Mouse (Mus musculus) ES-Bruce4 (cell line): ENCODE data around the gene Thada. TPM values are rescaled to one million over a fixed set of nuclear protein-coding genes. Genes with fewer than 3 reads are reported as not detected.

Experiments
- H3K27ac ChIP-seq: 2 replicates; pipeline ENCODE4 v1.5.1; 2012; ENCODE audit warnings: low read length, inconsistent platforms; ENCODE audit not compliant: insufficient read depth
- H3K27me3 ChIP-seq: 2 replicates; pipeline ENCODE4 v1.6.1; 2012; ENCODE audit warnings: mild to moderate bottlenecking, low read length, inconsistent platforms; ENCODE audit not compliant: control insufficient read depth, poor library complexity, insufficient read depth, severe bottlenecking
- H3K36me3 ChIP-seq: 2 replicates; pipeline ENCODE4 v1.6.1; 2012; ENCODE audit warnings: inconsistent platforms, mild to moderate bottlenecking, low read length, moderate library complexity; ENCODE audit not compliant: control insufficient read depth, poor library complexity, insufficient read depth, severe bottlenecking
- H3K4me1 ChIP-seq: one replicate; pipeline ENCODE4 v1.8.1; 2011; ENCODE audit warnings: low read length; ENCODE audit not compliant: control insufficient read depth, insufficient read depth
- H3K4me3 ChIP-seq: 2 replicates; pipeline ENCODE4 v1.5.1; 2011; ENCODE audit warnings: low read depth, mild to moderate bottlenecking, low read length
- H3K9ac ChIP-seq: 2 replicates; pipeline ENCODE4 v1.6.1; 2012; ENCODE audit warnings: low read depth, mild to moderate bottlenecking, inconsistent platforms; ENCODE audit not compliant: poor library complexity, severe bottlenecking
- H3K9me3 ChIP-seq: replicated peaks from 2 replicates; pipeline ENCODE4 v1.6.1; 2012; ENCODE audit warnings: mild to moderate bottlenecking, low read length, inconsistent platforms; ENCODE audit not compliant: control insufficient read depth, poor library complexity, insufficient read depth, severe bottlenecking
- CTCF ChIP-seq: IDR thresholded peaks from one replicate; pipeline ENCODE4 v1.8.1; 2011; ENCODE audit warnings: low read depth, low read length
- EP300 ChIP-seq: IDR thresholded peaks from 2 replicates; pipeline ENCODE4 v1.6.1; 2011; ENCODE audit warnings: low read depth, low read length; ENCODE audit not compliant: insufficient read depth
- POLR2A ChIP-seq: IDR thresholded peaks from one replicate; pipeline ENCODE4 v1.8.1; 2011; ENCODE audit warnings: low read length; ENCODE audit not compliant: insufficient read depth
- polyA plus RNA-seq: library from polyadenylated mRNA; stranded (reverse); fragments of >200 nt; gene quantifications from 2 replicates; pipeline ENCODE4 v1.2.4, GENCODE M21; 2011; ENCODE audit warnings: low read depth; ENCODE audit not compliant: missing spikeins, insufficient read depth, insufficient read length

The Thada gene
- polyA plus RNA-seq, 1 experiment, result 38.0 TPM

DNA sequence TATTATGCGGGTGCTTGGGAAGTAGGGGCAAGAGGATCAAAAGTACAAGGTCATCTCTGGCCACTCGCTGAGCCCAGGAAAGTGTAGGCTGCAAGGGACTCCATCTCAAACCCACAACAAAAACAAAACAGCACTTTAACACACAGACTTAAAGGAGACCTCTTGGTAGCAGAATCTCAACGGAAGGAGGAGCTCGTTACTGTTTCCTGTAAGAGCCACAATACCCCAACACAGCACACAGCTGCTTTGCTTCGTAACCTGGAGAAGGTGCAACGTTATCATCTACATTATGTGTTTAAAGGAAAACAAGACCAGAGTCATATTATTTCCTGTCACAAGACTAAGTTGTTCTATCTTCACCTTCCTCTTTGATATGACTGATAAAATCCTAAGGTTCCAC, 135.5 kb downstream of the Thada start:
- H3K36me3 ChIP-seq, result peaks cover 6% of the 10 kb centered on the region; the same call in 1 of the 2 replicates
- no peak for TF ChIP-seq EP300
- no peak for TF ChIP-seq POLR2A
- TF ChIP-seq CTCF, result no peak

GRCm38 (mm10) chr17:84329906-84330470, 136.0 kb downstream of the Thada start:
- Histone ChIP-seq H3K4me1 (no peaks in the 10 kb centered on the region), H3K9me3 (no peaks in the 10 kb centered on the region), H3K36me3 (0 out of 2 replicates have a peak, but pooled peaks cover 4% of the 10 kb centered on the region), H3K4me3 (no peak overlapping the region), H3K9ac (no peak overlapping the region), H3K27ac (no peak overlapping the region), H3K27me3 (no peaks in the 10 kb centered on the region)
- TF ChIP-seq CTCF (no peak), EP300 (no peak), POLR2A (no peak)

More for the DNA sequence above, 135.5 kb downstream of the Thada start:
- H3K9me3 ChIP-seq, result no peaks in the 10 kb centered on the region
- H3K27ac ChIP-seq, result no peak overlapping the region
- no peaks in the 10 kb centered on the region for H3K27me3 ChIP-seq
- no peaks in the 10 kb centered on the region for H3K4me1 ChIP-seq
- H3K4me3 ChIP-seq, result no peak overlapping the region
- no peak overlapping the region for H3K9ac ChIP-seq

DNA sequence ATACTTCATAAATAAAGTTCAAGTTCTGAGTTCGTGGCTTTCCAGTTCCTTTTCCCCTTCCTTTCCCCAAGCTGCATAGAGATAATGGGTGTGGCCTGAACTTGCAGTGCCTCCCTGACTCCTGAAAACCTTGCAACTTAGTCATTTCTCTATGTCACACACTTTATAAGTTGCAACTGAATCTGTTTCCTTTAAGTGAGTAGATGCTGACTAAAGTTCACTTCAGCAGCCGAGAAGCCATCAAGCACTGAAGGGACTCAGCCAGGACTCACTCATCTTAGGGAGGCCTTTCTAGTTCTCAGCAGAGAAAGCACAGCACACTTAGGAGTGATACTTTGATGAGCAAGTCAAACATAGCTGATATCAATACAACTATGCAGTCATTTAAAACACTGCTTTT, 137.5 kb downstream of the Thada start:
- H3K36me3 ChIP-seq, result 0 out of 2 replicates have a peak, but pooled peaks cover 2% of the 10 kb centered on the region
- no peaks in the 10 kb centered on the region for H3K9me3 ChIP-seq
- H3K4me3 ChIP-seq, result no peak overlapping the region
- no peak overlapping the region for H3K9ac ChIP-seq
- no peaks in the 10 kb centered on the region for H3K4me1 ChIP-seq
- no peaks in the 10 kb centered on the region for H3K27me3 ChIP-seq
- TF ChIP-seq CTCF, result no peak
- no peak for TF ChIP-seq EP300
- TF ChIP-seq POLR2A, result no peak
- no peak overlapping the region for H3K27ac ChIP-seq

DNA sequence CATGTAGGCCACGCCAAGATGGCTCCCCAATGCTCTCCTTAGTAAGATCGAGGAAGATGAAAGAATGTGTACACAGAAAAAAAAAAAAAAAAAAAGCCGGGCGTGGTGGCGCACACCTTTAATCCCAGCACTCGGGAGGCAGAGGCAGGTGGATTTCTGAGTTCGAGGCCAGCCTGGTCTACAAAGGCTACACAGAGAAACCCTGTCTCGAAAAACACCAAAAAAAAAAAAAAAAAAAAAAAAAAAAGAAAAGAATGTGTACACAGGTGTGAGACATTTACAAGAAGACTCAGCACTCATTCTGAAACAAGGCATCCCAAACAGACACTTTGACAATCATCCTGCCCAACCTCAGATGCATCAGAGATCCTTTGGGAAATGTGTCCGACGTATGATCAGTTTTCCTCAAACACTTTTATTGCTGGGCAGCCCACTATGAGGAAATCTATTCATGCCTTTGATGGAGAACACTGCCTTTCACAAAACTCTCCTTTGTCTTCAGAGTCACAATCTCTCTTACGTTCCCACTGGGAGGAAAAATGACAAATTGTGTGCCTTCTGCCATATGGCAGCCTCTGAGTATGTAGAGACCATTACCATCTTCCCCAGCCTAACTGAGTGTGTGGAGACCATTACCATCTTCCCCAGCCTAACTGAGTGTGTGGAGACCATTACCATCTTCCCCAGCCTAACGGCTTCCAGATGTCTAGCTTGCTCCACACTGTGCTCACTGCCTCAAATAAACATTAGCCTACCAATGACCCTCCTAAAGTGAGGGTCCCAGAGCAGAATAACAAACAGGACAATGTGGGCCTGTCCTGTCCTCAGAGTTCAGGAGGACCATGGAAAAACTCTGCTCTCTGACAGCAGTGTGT, 138.7 kb downstream of the Thada start:
- Histone ChIP-seq H3K27me3 (no peaks in the 10 kb centered on the region), H3K36me3 (no peaks in the 10 kb centered on the region), H3K9ac (no peak overlapping the region), H3K9me3 (no peaks in the 10 kb centered on the region), H3K4me3 (no peak overlapping the region), H3K27ac (no peak overlapping the region), H3K4me1 (no peaks in the 10 kb centered on the region)
- TF ChIP-seq EP300 (no peak), CTCF (no peak), POLR2A (no peak)

DNA sequence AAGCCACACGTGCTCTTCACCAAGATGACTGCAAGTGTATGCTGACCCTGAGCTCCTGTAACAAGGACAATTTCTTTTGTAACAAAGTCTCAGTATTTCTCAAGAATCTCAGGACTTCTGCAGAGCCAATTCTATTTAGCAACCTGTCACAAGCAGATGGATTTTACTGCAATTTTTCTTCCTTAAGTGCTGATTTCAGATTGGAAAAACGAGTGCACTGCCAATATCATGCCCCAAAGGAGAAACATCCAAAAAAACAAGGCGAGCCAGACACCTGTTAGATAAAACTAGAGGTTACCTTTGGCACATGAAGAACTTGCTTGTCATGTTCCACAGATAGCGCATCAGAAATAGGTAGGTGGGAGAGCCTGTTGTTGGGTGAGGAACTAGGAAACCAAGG, 143.8 kb downstream of the Thada start:
- no peak overlapping the region for H3K27ac ChIP-seq
- H3K36me3 ChIP-seq, result no peaks in the 10 kb centered on the region
- no peak for TF ChIP-seq CTCF
- no peak for TF ChIP-seq POLR2A
- no peak for TF ChIP-seq EP300
- H3K27me3 ChIP-seq, result no peaks in the 10 kb centered on the region
- H3K4me3 ChIP-seq, result no peak overlapping the region
- no peak overlapping the region for H3K9ac ChIP-seq
- no peaks in the 10 kb centered on the region for H3K9me3 ChIP-seq
- no peaks in the 10 kb centered on the region for H3K4me1 ChIP-seq

GRCm38 (mm10) chr17:84321351-84321750, 144.7 kb downstream of the Thada start:
- H3K4me1 ChIP-seq, result no peaks in the 10 kb centered on the region

More at GRCm38 (mm10) chr17:84321351-84321750, 144.7 kb downstream of the Thada start:
- no peak overlapping the region for H3K9ac ChIP-seq
- H3K27me3 ChIP-seq, result no peaks in the 10 kb centered on the region
- no peak overlapping the region for H3K4me3 ChIP-seq
- TF ChIP-seq POLR2A (no peak), CTCF (no peak), EP300 (no peak)
- no peaks in the 10 kb centered on the region for H3K36me3 ChIP-seq
- no peaks in the 10 kb centered on the region for H3K9me3 ChIP-seq
- no peak overlapping the region for H3K27ac ChIP-seq
